7 mouse cellular contexts compared by ENCODE assay signal in genomic region chr7:127874812-127875626, GRCm38 (mm10). TPM values are rescaled to one million over a fixed set of nuclear protein-coding genes. Genes with fewer than 3 reads are reported as not detected.
DNase-seq lines count a peak whose midpoint lies in the region; ATAC-seq and TF ChIP-seq lines count a peak whose summit lies in the region.

No protein-coding gene starts in this region.

- H3K9ac ChIP-seq in lung, embryonic 16.5 days (ENCODE audit: low read length), result peak overlapping the region; percentile 99
- H3K9ac ChIP-seq in limb, embryonic 11.5 days (ENCODE audit: low read length), result peak overlapping the region; percentile 99

- no peaks in the 10 kb centered on the region for H3K9me3 ChIP-seq in lung, embryonic 16.5 days (ENCODE audit: control insufficient read depth, low read length)
- H3K9me3 ChIP-seq in limb, embryonic 11.5 days (ENCODE audit: control insufficient read depth, low read length), result no peaks in the 10 kb centered on the region

- H3K4me2 ChIP-seq in lung, embryonic 16.5 days (ENCODE audit: low read depth, low read length), result peak overlapping the region; percentile 85
- peak overlapping the region; percentile 72 for H3K4me2 ChIP-seq in limb, embryonic 11.5 days (ENCODE audit: low read depth, severe bottlenecking)

- peaks cover 18% of the 10 kb centered on the region for H3K36me3 ChIP-seq in lung, embryonic 16.5 days (ENCODE audit: control insufficient read depth, insufficient read depth, low read length)
- peaks cover 26% of the 10 kb centered on the region for H3K36me3 ChIP-seq in limb, embryonic 11.5 days (ENCODE audit: control insufficient read depth, insufficient read depth, low read length)
- H3K36me3 ChIP-seq in small intestine, adult 2 months (ENCODE audit: control insufficient read depth, insufficient read depth, low read length), result peaks cover 17% of the 10 kb centered on the region

- H3K4me1 ChIP-seq in lung, embryonic 16.5 days (replicated peaks; ENCODE audit: control insufficient read depth, insufficient read depth, low read length), result peaks cover 26% of the 10 kb centered on the region
- peaks cover 4% of the 10 kb centered on the region; the same call in 1 of the 2 replicates for H3K4me1 ChIP-seq in embryonic fibroblast, embryonic 13.5 days (ENCODE audit: control insufficient read depth, insufficient read depth, low read length)
- peaks cover 11% of the 10 kb centered on the region for H3K4me1 ChIP-seq in limb, embryonic 11.5 days (ENCODE audit: control insufficient read depth, insufficient read depth, low read length)
- H3K4me1 ChIP-seq in small intestine, adult 2 months (ENCODE audit: control insufficient read depth, insufficient read depth, insufficient read length, low read length), result peaks cover 2% of the 10 kb centered on the region

- peak overlapping the region; percentile 98 for H3K4me3 ChIP-seq in lung, embryonic 16.5 days (ENCODE audit: low read length)
- H3K4me3 ChIP-seq in embryonic fibroblast, embryonic 13.5 days (ENCODE audit: insufficient read depth, low read length), result peak overlapping the region; percentile 95
- peak overlapping the region; percentile 73 for H3K4me3 ChIP-seq in limb, embryonic 11.5 days (ENCODE audit: low read depth, low read length)
- H3K4me3 ChIP-seq in small intestine, adult 2 months (ENCODE audit: low read depth, low read length), result peak overlapping the region; percentile 77

- 3% methylated on average over 20 of the region's 20 CpGs for WGBS in lung, embryonic 16.5 days
- 4% methylated on average over 20 of the region's 20 CpGs for WGBS in limb, embryonic 11.5 days
- 3% methylated on average over 20 of the region's 20 CpGs for WGBS in small intestine, adult 2 months

- TF ChIP-seq CTCF in embryonic fibroblast, embryonic 13.5 days (IDR thresholded peaks at IDR 0.05; ENCODE audit: borderline replicate concordance, insufficient read depth, low read length), result no peak
- TF ChIP-seq CTCF in small intestine, adult 2 months (IDR thresholded peaks at IDR 0.05; ENCODE audit: extremely low read depth, insufficient read length, insufficient replicate concordance, low read depth, low read length), result no peak

- no peak for DNase-seq in lung, postnatal 4 days
- no peak for DNase-seq in limb, embryonic 11.5 days (ENCODE audit: low spot score)
- DNase-seq in adrenal gland, adult 18-20 months (ENCODE audit: low spot score in 2 of 2), result no peak
- DNase-seq in embryo, embryonic 11 days, result no peak

- ATAC-seq in lung, embryonic 16.5 days (ENCODE audit: low read depth), result 0 out of 2 replicates have a peak, but pooled peaks have one; percentile 11
- ATAC-seq in limb, embryonic 11.5 days (ENCODE audit: insufficient number of reproducible peaks, low FRiP score, low TSS enrichment, low read depth), result no peak

- TF ChIP-seq POLR2A in embryonic fibroblast, embryonic 13.5 days (IDR thresholded peaks at IDR 0.05; ENCODE audit: low read depth, low read length), result 0 out of 2 replicates have a peak, but pooled peaks have one; percentile 39
- no peak for TF ChIP-seq POLR2A in small intestine, adult 2 months (IDR thresholded peaks at IDR 0.05; ENCODE audit: low read depth, low read length)

- no peaks in the 10 kb centered on the region for H3K27me3 ChIP-seq in lung, embryonic 16.5 days (ENCODE audit: control insufficient read depth, insufficient read depth, low read depth, low read length)
- no peaks in the 10 kb centered on the region for H3K27me3 ChIP-seq in limb, embryonic 11.5 days (ENCODE audit: control insufficient read depth, insufficient read depth, low read length)
- H3K27me3 ChIP-seq in small intestine, adult 2 months (ENCODE audit: control insufficient read depth, insufficient read depth, low read length), result no peaks in the 10 kb centered on the region

- H3K27ac ChIP-seq in lung, embryonic 16.5 days (ENCODE audit: low read length), result peak overlapping the region; percentile 99
- H3K27ac ChIP-seq in embryonic fibroblast, embryonic 13.5 days (ENCODE audit: insufficient read depth, low read length), result peak overlapping the region; percentile 86
- peak overlapping the region; percentile 96 for H3K27ac ChIP-seq in limb, embryonic 11.5 days (replicated peaks; ENCODE audit: low read depth, low read length)
- no peak overlapping the region for H3K27ac ChIP-seq in small intestine, adult 2 months (ENCODE audit: insufficient read depth, low read depth, low read length)

RNA-seq across cellular contexts. Expression of gene Zfp646, which starts 1.0 kb away (rescaled TPM):
- polyA plus RNA-seq in lung, embryonic 16.5 days (2015; fragmentation: Nextera tagmentation; extraction: Ambion mirVana), result 11.2 and 11.3 TPM in 2 replicates
- 18.4 and 20.1 TPM in 2 replicates for polyA plus RNA-seq in embryonic fibroblast, embryonic 13.5 days (2011; ENCODE audit: insufficient read length, low read depth, missing spikeins)
- polyA plus RNA-seq in limb, embryonic 11.5 days (2014; fragmentation: Nextera tagmentation; extraction: Ambion mirVana), result 15.8 and 21.2 TPM in 2 replicates
- polyA plus RNA-seq in small intestine, adult 2 months (2012; rRNA removed), result 8.0 and 13.6 TPM in 2 replicates
- total RNA-seq in adrenal gland, adult 18-20 months (2021), result 10 to 100 TPM; 31.1 to 36.6 TPM

RNA-seq across cellular contexts. Expression of gene Zfp668, which starts 1.6 kb away (rescaled TPM):
- polyA plus RNA-seq in lung, embryonic 16.5 days (2015; fragmentation: Nextera tagmentation; extraction: Ambion mirVana), result 15.0 and 17.5 TPM in 2 replicates
- 8.9 and 15.6 TPM in 2 replicates for polyA plus RNA-seq in embryonic fibroblast, embryonic 13.5 days (2011; ENCODE audit: insufficient read length, low read depth, missing spikeins)
- 27.7 and 28.9 TPM in 2 replicates for polyA plus RNA-seq in limb, embryonic 11.5 days (2014; fragmentation: Nextera tagmentation; extraction: Ambion mirVana)
- polyA plus RNA-seq in small intestine, adult 2 months (2012; rRNA removed), result 3.7 and 7.1 TPM in 2 replicates
- total RNA-seq in adrenal gland, adult 18-20 months (2021), result 1 to 10 TPM; 8.3 to 9.5 TPM

RNA-seq across cellular contexts. Expression of gene Prss53, which starts 15.8 kb away (rescaled TPM):
- polyA plus RNA-seq in lung, embryonic 16.5 days (2015; fragmentation: Nextera tagmentation; extraction: Ambion mirVana), result 1.1 and 2.0 TPM in 2 replicates
- 0.65 and 0.77 TPM in 2 replicates for polyA plus RNA-seq in embryonic fibroblast, embryonic 13.5 days (2011; ENCODE audit: insufficient read length, low read depth, missing spikeins)
- polyA plus RNA-seq in limb, embryonic 11.5 days (2014; fragmentation: Nextera tagmentation; extraction: Ambion mirVana), result 0.85 and 0.92 TPM in 2 replicates
- polyA plus RNA-seq in small intestine, adult 2 months (2012; rRNA removed), result 1.6 and 2.1 TPM in 2 replicates
- total RNA-seq in adrenal gland, adult 18-20 months (2021), result 1 to 10 TPM; 1.2 to 1.9 TPM

RNA-seq across cellular contexts. Expression of gene Gm21974, which starts 20.2 kb away (rescaled TPM):
- polyA plus RNA-seq in lung, embryonic 16.5 days (2015; fragmentation: Nextera tagmentation; extraction: Ambion mirVana), result not detected in 2 replicates
- polyA plus RNA-seq in embryonic fibroblast, embryonic 13.5 days (2011; ENCODE audit: insufficient read length, low read depth, missing spikeins), result not detected in 2 replicates
- polyA plus RNA-seq in limb, embryonic 11.5 days (2014; fragmentation: Nextera tagmentation; extraction: Ambion mirVana), result not detected in 2 replicates
- polyA plus RNA-seq in small intestine, adult 2 months (2012; rRNA removed), result not detected in 2 replicates
- total RNA-seq in adrenal gland, adult 18-20 months (2021), result not detected

RNA-seq across cellular contexts. Expression of gene Vkorc1, which starts 20.4 kb away (rescaled TPM):
- polyA plus RNA-seq in lung, embryonic 16.5 days (2015; fragmentation: Nextera tagmentation; extraction: Ambion mirVana), result 159 and 162 TPM in 2 replicates
- polyA plus RNA-seq in embryonic fibroblast, embryonic 13.5 days (2011; ENCODE audit: insufficient read length, low read depth, missing spikeins), result 107 and 146 TPM in 2 replicates
- polyA plus RNA-seq in limb, embryonic 11.5 days (2014; fragmentation: Nextera tagmentation; extraction: Ambion mirVana), result 63.1 and 66.6 TPM in 2 replicates
- 94.3 and 97.7 TPM in 2 replicates for polyA plus RNA-seq in small intestine, adult 2 months (2012; rRNA removed)
- 10 to 100 TPM; 67.2 to 67.4 TPM for total RNA-seq in adrenal gland, adult 18-20 months (2021)
